ENCODE assay signal across 8 mouse cellular contexts in genomic region chr4:59581314-59582185, GRCm38 (mm10). TPM values are rescaled to one million over a fixed set of nuclear protein-coding genes. Genes with fewer than 3 reads are reported as not detected.
DNase-seq lines count a peak whose midpoint lies in the region; ATAC-seq and TF ChIP-seq lines count a peak whose summit lies in the region.

Gene Hsdl2, plus strand, starts transcription at chr4:59581563.

- peak; percentile 100 for DNase-seq in 3134 (ENCODE audit: extremely low read depth, insufficient read length, low spot score)
- peak; percentile 98 to 99 for DNase-seq in adrenal gland, postnatal 36 days
- DNase-seq in heart, adult 18-20 months: peak; percentile 98 to 99
- DNase-seq in kidney, adult 2 months: peak; percentile 100
- peak; percentile 100 for DNase-seq in spleen, adult 2 months (ENCODE audit: low read depth in 1 of 2, low spot score in 2 of 2)

- peak within 1 kb of the TSS; percentile 82 for H3K9ac ChIP-seq in embryonic facial prominence, embryonic 13.5 days
- H3K9ac ChIP-seq in limb, embryonic 12.5 days (replicated peaks): peak within 1 kb of the TSS; percentile 63
- peak within 1 kb of the TSS; percentile 69 for H3K9ac ChIP-seq in midbrain, embryonic 15.5 days

- no peaks in the 10 kb centered on the region for H3K36me3 ChIP-seq in embryonic facial prominence, embryonic 13.5 days
- no peaks in the 10 kb centered on the region for H3K36me3 ChIP-seq in kidney, adult 2 months (ENCODE audit: control insufficient read depth, insufficient read depth, low read length)
- H3K36me3 ChIP-seq in limb, embryonic 12.5 days: no peaks in the 10 kb centered on the region
- H3K36me3 ChIP-seq in midbrain, embryonic 15.5 days (replicated peaks): no peaks in the 10 kb centered on the region
- H3K36me3 ChIP-seq in spleen, adult 2 months (ENCODE audit: control insufficient read depth, insufficient read depth, low read length): no peaks in the 10 kb centered on the region

- no peak for TF ChIP-seq CTCF in kidney, adult 2 months (conservative IDR thresholded peaks at IDR 0.05; ENCODE audit: insufficient read depth, insufficient read length, low read depth, low read length)
- no peak for TF ChIP-seq CTCF in spleen, adult 2 months (IDR thresholded peaks at IDR 0.05; ENCODE audit: extremely low read depth, insufficient read depth, insufficient read length, insufficient replicate concordance)

- peak within 1 kb of the TSS; percentile 72 for H3K4me3 ChIP-seq in embryonic facial prominence, embryonic 13.5 days
- peak within 1 kb of the TSS; percentile 79 for H3K4me3 ChIP-seq in kidney, adult 2 months (ENCODE audit: insufficient read depth, low read depth, low read length)
- H3K4me3 ChIP-seq in limb, embryonic 12.5 days (replicated peaks): peak within 1 kb of the TSS; percentile 67
- H3K4me3 ChIP-seq in midbrain, embryonic 15.5 days: peak within 1 kb of the TSS; percentile 67
- peak within 1 kb of the TSS; percentile 95 for H3K4me3 ChIP-seq in spleen, adult 2 months (ENCODE audit: extremely low read depth, insufficient read depth, insufficient read length)

- peak; percentile 96 for ATAC-seq in embryonic facial prominence, embryonic 13.5 days (ENCODE audit: insufficient number of reproducible peaks, insufficient read depth, low FRiP score, low TSS enrichment, low read depth)
- ATAC-seq in limb, embryonic 12.5 days (ENCODE audit: insufficient number of reproducible peaks, insufficient read depth, low FRiP score, low TSS enrichment, low read depth): peak; percentile 93
- peak; percentile 97 for ATAC-seq in midbrain, embryonic 15.5 days (replicated peaks)

- peak; percentile 64 for TF ChIP-seq POLR2A in kidney, adult 2 months (IDR thresholded peaks at IDR 0.05; ENCODE audit: low read depth, low read length)
- TF ChIP-seq POLR2A in spleen, adult 2 months (IDR thresholded peaks at IDR 0.05; ENCODE audit: low read depth, low read length): no peak; the same call in 1 of the 2 replicates

- WGBS in embryonic facial prominence, embryonic 13.5 days: under 1% methylated on average over 61 of the region's 61 CpGs
- under 1% methylated on average over 61 of the region's 61 CpGs for WGBS in kidney, adult 2 months
- WGBS in limb, embryonic 12.5 days: 1% methylated on average over 61 of the region's 61 CpGs
- WGBS in midbrain, embryonic 15.5 days: under 1% methylated on average over 61 of the region's 61 CpGs
- 1% methylated on average over 61 of the region's 61 CpGs for WGBS in spleen, adult 2 months

- H3K27ac ChIP-seq in embryonic facial prominence, embryonic 13.5 days: peak within 1 kb of the TSS; percentile 91
- peak within 1 kb of the TSS; percentile 84 for H3K27ac ChIP-seq in kidney, adult 2 months (ENCODE audit: insufficient read depth, low read depth, low read length)
- peak within 1 kb of the TSS; percentile 41 for H3K27ac ChIP-seq in limb, embryonic 12.5 days
- H3K27ac ChIP-seq in midbrain, embryonic 15.5 days: peak within 1 kb of the TSS; percentile 94
- peak within 1 kb of the TSS; percentile 89 for H3K27ac ChIP-seq in spleen, adult 2 months (ENCODE audit: insufficient read depth, low read length)

- peak within 1 kb of the TSS; percentile 74 for H3K4me2 ChIP-seq in embryonic facial prominence, embryonic 13.5 days
- H3K4me2 ChIP-seq in limb, embryonic 12.5 days: peak within 1 kb of the TSS; percentile 61
- peak within 1 kb of the TSS; percentile 77 for H3K4me2 ChIP-seq in midbrain, embryonic 15.5 days

- H3K9me3 ChIP-seq in embryonic facial prominence, embryonic 13.5 days: no peaks in the 10 kb centered on the region
- no peaks in the 10 kb centered on the region for H3K9me3 ChIP-seq in limb, embryonic 12.5 days
- H3K9me3 ChIP-seq in midbrain, embryonic 15.5 days: no peaks in the 10 kb centered on the region

- H3K4me1 ChIP-seq in embryonic facial prominence, embryonic 13.5 days: peaks cover 10% of the 10 kb centered on the region
- H3K4me1 ChIP-seq in kidney, adult 2 months (ENCODE audit: control insufficient read depth, insufficient read depth, low read length): peaks cover 14% of the 10 kb centered on the region; the same call in 1 of the 2 replicates
- H3K4me1 ChIP-seq in limb, embryonic 12.5 days (replicated peaks): peaks cover 6% of the 10 kb centered on the region; the same call in 1 of the 2 replicates
- peaks cover 15% of the 10 kb centered on the region for H3K4me1 ChIP-seq in midbrain, embryonic 15.5 days
- peaks cover 3% of the 10 kb centered on the region; the same call in 1 of the 2 replicates for H3K4me1 ChIP-seq in spleen, adult 2 months (ENCODE audit: control insufficient read depth, insufficient read depth, insufficient read length)

- no peaks in the 10 kb centered on the region for H3K27me3 ChIP-seq in embryonic facial prominence, embryonic 13.5 days
- H3K27me3 ChIP-seq in kidney, adult 2 months (replicated peaks; ENCODE audit: control insufficient read depth, insufficient read depth, low read length): no peaks in the 10 kb centered on the region
- 0 out of 2 replicates have a peak, but pooled peaks cover 3% of the 10 kb centered on the region for H3K27me3 ChIP-seq in limb, embryonic 12.5 days
- no peaks in the 10 kb centered on the region for H3K27me3 ChIP-seq in midbrain, embryonic 15.5 days (replicated peaks)
- no peaks in the 10 kb centered on the region for H3K27me3 ChIP-seq in spleen, adult 2 months (ENCODE audit: control insufficient read depth, insufficient read depth, low read length)

RNA-seq across cellular contexts. Expression of gene Hsdl2, which starts in this region (rescaled TPM):
- 10 to 100 TPM; 79.9 to 82.5 TPM for total RNA-seq in adrenal gland, postnatal 36 days (2021)
- 25.1 and 29.1 TPM in 2 replicates for polyA plus RNA-seq in embryonic facial prominence, embryonic 13.5 days (2015; fragmentation: Nextera tagmentation; extraction: Ambion mirVana)
- 100 to 1,000 TPM; 229 to 248 TPM for total RNA-seq in heart, adult 18-20 months (2021)
- 21.0 and 27.8 TPM in 2 replicates for polyA plus RNA-seq in kidney, adult 2 months (2012; rRNA removed)
- polyA plus RNA-seq in limb, embryonic 12.5 days (2016; fragmentation: Nextera tagmentation; extraction: Ambion mirVana): 23.2 and 23.3 TPM in 2 replicates
- 29.9 and 32.9 TPM in 2 replicates for polyA plus RNA-seq in midbrain, embryonic 15.5 days (2015; fragmentation: Nextera tagmentation; extraction: Ambion mirVana)
- polyA plus RNA-seq in spleen, adult 2 months (2012; rRNA removed): 3.0 and 4.5 TPM in 2 replicates

Comparison
In these comparisons a context has a peak if more than half of its experiments do, and no peak if none do; other contexts are left out.
1. Peak in every context shown above with its lines: DNase-seq, ATAC-seq, H3K4me3 ChIP-seq and H3K27ac ChIP-seq.
2. H3K27ac ChIP-seq: peak in every context shown above with its lines; median percentile 94 in midbrain, embryonic 15.5 days; 91 in embryonic facial prominence, embryonic 13.5 days; 89 in spleen, adult 2 months; 84 in kidney, adult 2 months; 41 in limb, embryonic 12.5 days.